Mouse (Mus musculus) G1E (cell line): ENCODE results near the gene Slit1.

Source experiments
- CTCF ChIP-seq: IDR thresholded peaks from 2 replicates; pipeline ENCODE4 v1.5.1; 2012; ENCODE audit warnings: low read depth, low read length, inconsistent platforms, mixed read lengths
- GATA1 ChIP-seq: IDR thresholded peaks from 2 replicates; pipeline ENCODE4 v1.6.1; 2012; ENCODE audit warnings: borderline replicate concordance, low read length, inconsistent platforms, mixed read lengths
- TAL1 ChIP-seq: conservative IDR thresholded peaks from 2 replicates; pipeline ENCODE4 v1.6.1; 2012; ENCODE audit warnings: low read depth, low read length, inconsistent platforms, mixed read lengths

- TF ChIP-seq CTCF = no peak
- no peak for TF ChIP-seq TAL1
- TF ChIP-seq GATA1 = no peak
These were observed 109.4 kb downstream of the Slit1 start for GRCm38 (mm10) chr19:41634099-41634498.
